Mouse (Mus musculus): ENCODE measurements around the gene Rps29. TPM values are rescaled to one million over a fixed set of nuclear protein-coding genes. Genes with fewer than 3 reads are reported as not detected.

Rps29 gene
- polyA plus RNA-seq, 1 experiment from 2014 or later, result 1,574 TPM

DNA sequence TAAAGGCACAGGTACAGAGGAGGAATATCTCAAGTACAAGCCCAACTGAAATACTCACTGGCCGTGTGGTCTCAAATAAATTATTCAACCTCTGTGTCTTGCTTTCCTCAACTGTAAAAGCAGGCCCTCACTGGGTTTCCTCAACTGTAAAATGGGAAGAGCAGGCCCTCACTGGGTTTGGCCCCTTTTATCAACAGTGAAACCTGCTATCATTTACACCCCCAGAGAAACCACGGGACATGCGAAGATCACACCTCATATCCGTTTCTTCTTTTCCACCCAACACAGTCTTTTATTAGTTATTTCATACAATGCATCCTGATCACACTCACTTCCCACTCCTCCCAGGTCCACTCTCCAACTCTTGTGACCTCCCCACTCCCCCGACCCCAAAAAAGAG is 33.9 kb downstream of the Rps29 start:
- Histone ChIP-seq H3K36me3 (no peaks in the 10 kb centered on the region), H3K4me3 (replicated peaks) (no peak overlapping the region), H3K27ac (no peak overlapping the region), H3K9me3 (replicated peaks) (no peaks in the 10 kb centered on the region), H3K27me3 (no peaks in the 10 kb centered on the region), H3K4me2 (no peak overlapping the region), H3K4me1 (replicated peaks) (no peaks in the 10 kb centered on the region), H3K9ac (no peak overlapping the region)
- DNase-seq (no peak), ATAC-seq (ENCODE audit: low read depth) (no peak)
- WGBS (ENCODE audit: insufficient replicate concordance), result 43% methylated on average over 5 of the region's 5 CpGs

DNA sequence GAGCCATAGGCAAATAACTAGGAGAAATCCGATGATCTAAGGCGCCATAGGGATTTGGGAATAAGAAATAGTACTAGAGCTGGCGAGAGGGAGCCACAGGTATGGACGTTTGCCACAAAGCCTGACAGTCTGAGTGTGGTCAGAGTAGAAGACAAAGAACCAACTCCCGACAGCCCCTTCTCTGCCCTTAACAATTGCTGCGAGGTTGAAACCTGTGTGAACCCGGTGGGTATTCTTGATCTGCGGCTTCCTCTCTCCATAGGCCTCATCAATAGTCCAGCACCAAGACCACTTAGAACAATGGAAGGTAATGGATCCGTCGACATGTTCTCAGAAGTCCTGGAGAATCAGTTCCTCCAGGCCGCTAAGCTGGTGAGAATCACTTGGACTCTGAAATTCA is 36.2 kb downstream of the Rps29 start:
- no peak overlapping the region for H3K9ac ChIP-seq
- H3K4me3 ChIP-seq (replicated peaks), result no peak overlapping the region
- no peak overlapping the region for H3K27ac ChIP-seq
- DNase-seq, result no peak
- no peaks in the 10 kb centered on the region for H3K4me1 ChIP-seq (replicated peaks)
- no peak overlapping the region for H3K4me2 ChIP-seq
- no peaks in the 10 kb centered on the region for H3K27me3 ChIP-seq
- no peak for ATAC-seq (ENCODE audit: low read depth)
- no peaks in the 10 kb centered on the region for H3K36me3 ChIP-seq
- H3K9me3 ChIP-seq (replicated peaks), result no peaks in the 10 kb centered on the region
- WGBS (ENCODE audit: insufficient replicate concordance), result 70% methylated on average over 11 of the region's 11 CpGs

DNA sequence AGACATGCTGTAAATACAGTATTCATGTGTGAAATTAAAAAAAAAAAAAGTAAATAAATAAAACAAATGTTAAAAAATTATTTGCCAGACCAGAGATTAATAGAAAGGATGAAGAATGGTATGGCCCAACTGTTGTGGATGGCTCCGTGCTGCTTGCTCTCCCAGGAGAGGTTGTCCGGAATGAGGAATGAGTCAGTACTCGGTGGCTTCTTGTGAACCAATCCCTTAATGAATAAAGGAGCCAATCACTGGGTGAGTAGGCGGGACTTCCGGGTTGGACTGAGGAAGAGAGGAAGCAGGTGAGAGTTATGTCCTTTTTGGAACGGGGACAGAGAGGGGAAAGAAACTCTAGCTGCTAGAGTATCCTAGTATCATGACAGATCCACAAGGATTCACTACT is 39.1 kb downstream of the Rps29 start:
- H3K9me3 ChIP-seq (replicated peaks), result no peaks in the 10 kb centered on the region
- no peak overlapping the region for H3K4me3 ChIP-seq (replicated peaks)
- H3K36me3 ChIP-seq, result no peaks in the 10 kb centered on the region
- no peak overlapping the region for H3K27ac ChIP-seq
- H3K4me2 ChIP-seq, result no peak overlapping the region
- 68% methylated on average over 6 of the region's 6 CpGs for WGBS (ENCODE audit: insufficient replicate concordance)
- ATAC-seq (ENCODE audit: low read depth) (no peak), DNase-seq (no peak)
- H3K9ac ChIP-seq, result no peak overlapping the region
- no peaks in the 10 kb centered on the region for H3K27me3 ChIP-seq
- no peaks in the 10 kb centered on the region for H3K4me1 ChIP-seq (replicated peaks)

Small RNAs within 50 kb of the gene (microRNA-seq; reads per million reads assigned to microRNA genes)
- gene Gm47287 (not detected), gene Gm47295 (not detected)

Other genes starting within 250 kb of the Rps29 start
- gene Lrr1, start 9.6 kb upstream of the Rps29 start, polyA plus RNA-seq (2015; fragmentation: Nextera tagmentation; extraction: Ambion mirVana), result 24.6 and 28.9 TPM in 2 replicates
- 736 and 806 TPM in 2 replicates for gene Rpl36al, start 24.9 kb upstream of the Rps29 start, polyA plus RNA-seq (2015; fragmentation: Nextera tagmentation; extraction: Ambion mirVana)
- 27.9 and 32.2 TPM in 2 replicates for gene Mgat2, start 25.0 kb upstream of the Rps29 start, polyA plus RNA-seq (2015; fragmentation: Nextera tagmentation; extraction: Ambion mirVana)
- 28.8 and 32.0 TPM in 2 replicates for gene Gm49383, start 37.9 kb upstream of the Rps29 start, polyA plus RNA-seq (2015; fragmentation: Nextera tagmentation; extraction: Ambion mirVana)
- 7.1 and 8.8 TPM in 2 replicates for gene Dnaaf2, start 39.2 kb upstream of the Rps29 start, polyA plus RNA-seq (2015; fragmentation: Nextera tagmentation; extraction: Ambion mirVana)
- 27.7 and 29.9 TPM in 2 replicates for gene Gm49384, start 45.1 kb upstream of the Rps29 start, polyA plus RNA-seq (2015; fragmentation: Nextera tagmentation; extraction: Ambion mirVana)
- gene Pole2, start 69.0 kb upstream of the Rps29 start, polyA plus RNA-seq (2015; fragmentation: Nextera tagmentation; extraction: Ambion mirVana), result 29.0 and 32.5 TPM in 2 replicates
- 3.7 and 3.9 TPM in 2 replicates for gene Klhdc1, start 82.0 kb upstream of the Rps29 start, polyA plus RNA-seq (2015; fragmentation: Nextera tagmentation; extraction: Ambion mirVana)
- gene Klhdc2, start 137.5 kb upstream of the Rps29 start, polyA plus RNA-seq (2015; fragmentation: Nextera tagmentation; extraction: Ambion mirVana), result 102 and 104 TPM in 2 replicates
- 47.5 and 56.5 TPM in 2 replicates for gene Nemf, start 198.0 kb upstream of the Rps29 start, polyA plus RNA-seq (2015; fragmentation: Nextera tagmentation; extraction: Ambion mirVana)
- gene Arf6, start 213.0 kb upstream of the Rps29 start, polyA plus RNA-seq (2015; fragmentation: Nextera tagmentation; extraction: Ambion mirVana), result 38.2 and 41.6 TPM in 2 replicates
- gene Gm9887, start 213.3 kb upstream of the Rps29 start, polyA plus RNA-seq (2015; fragmentation: Nextera tagmentation; extraction: Ambion mirVana), result 0.71 and 0.93 TPM in 2 replicates

Measured in liver, embryonic 13.5 days (tissue).